Mouse (Mus musculus) brain, embryonic 14.5 days (tissue): ENCODE results near the gene Rps23. TPM values are rescaled to one million over a fixed set of nuclear protein-coding genes. Genes with fewer than 3 reads are reported as not detected.
"Not testable (repeated sequence)": the region's sequence is repeated elsewhere in the genome, so short reads cannot be mapped to it uniquely, and the experiment has no call there.

Experiments
- DNase-seq: peaks from one replicate; pipeline ENCODE4 v3.0.0-alpha.2; 2011; ENCODE audit warnings: low read depth
- CTCF ChIP-seq: fragments of 200-500 bp; IDR thresholded peaks from 2 replicates; pipeline ENCODE4 v1.5.1; 2012; ENCODE audit warnings: inconsistent platforms, mild to moderate bottlenecking, moderate library complexity, borderline replicate concordance; ENCODE audit not compliant: insufficient read depth, insufficient read length; ENCODE audit errors: extremely low read depth
- POLR2A ChIP-seq: fragments of 200-500 bp; IDR thresholded peaks from 2 replicates; pipeline ENCODE4 v1.6.1; 2012; ENCODE audit warnings: mild to moderate bottlenecking, inconsistent platforms, borderline replicate concordance; ENCODE audit not compliant: poor library complexity, insufficient read depth, insufficient read length, severe bottlenecking; ENCODE audit errors: extremely low read depth
- polyA plus RNA-seq: library from polyadenylated mRNA; depleted of rRNA; stranded (reverse); fragments of >200 nt; gene quantifications from 2 replicates; pipeline ENCODE4 v1.2.3, GENCODE M21; 2012

The Rps23 gene
- polyA plus RNA-seq, 1 experiment: 804 TPM

DNA sequence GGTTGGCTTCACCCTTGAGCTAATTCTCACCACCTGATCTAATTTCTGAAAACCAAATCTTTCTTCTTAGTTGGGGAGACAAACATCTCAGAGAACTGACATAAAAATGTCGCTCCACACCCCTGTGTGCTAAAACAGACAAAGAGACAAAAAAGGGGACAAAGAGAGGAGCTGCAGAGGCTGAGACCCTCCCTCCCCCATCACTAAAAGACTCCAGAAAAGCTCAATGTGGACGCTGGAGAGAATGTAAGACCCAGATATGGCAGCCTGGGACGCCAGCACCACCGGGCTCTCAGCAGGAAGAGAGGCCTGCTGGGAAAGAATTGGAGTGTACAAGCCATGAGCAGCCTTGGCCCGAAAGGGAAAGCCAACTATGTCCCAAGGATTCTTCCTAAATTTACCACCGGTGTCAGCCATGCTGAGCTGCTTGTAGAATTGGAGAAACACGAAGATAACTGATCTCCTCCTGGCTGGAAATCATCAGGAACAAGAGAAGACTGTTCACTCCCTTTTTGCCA lies 9.0 kb upstream of the Rps23 start:
- peak; percentile 35 for DNase-seq
- no peak for TF ChIP-seq CTCF

- no peak for DNase-seq
Measured at GRCm38 (mm10) chr13:90914721-90915120, 8.0 kb upstream of the Rps23 start.

DNA sequence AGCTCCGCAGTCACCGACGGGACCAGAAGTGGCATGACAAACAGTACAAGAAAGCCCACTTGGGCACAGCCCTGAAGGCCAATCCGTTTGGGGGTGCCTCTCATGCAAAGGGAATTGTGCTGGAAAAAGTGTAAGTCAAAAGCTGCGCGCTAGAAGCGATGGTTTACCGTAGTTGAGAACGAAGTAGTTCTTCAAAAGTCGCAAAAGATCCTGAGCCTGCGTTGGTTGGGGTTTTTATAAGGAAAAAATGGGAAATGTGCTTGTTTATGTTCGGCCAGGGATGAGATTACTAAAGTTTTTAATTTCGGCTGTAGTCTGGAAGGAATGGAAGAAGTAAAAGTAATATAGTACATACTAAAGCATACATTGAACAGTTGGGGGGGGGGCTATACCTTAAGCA lies 859 bp downstream of the Rps23 start:
- not testable (repeated sequence) for DNase-seq

More at GRCm38 (mm10) chr13:90914721-90915120, 8.0 kb upstream of the Rps23 start:
- TF ChIP-seq POLR2A: no peak
- no peak for TF ChIP-seq CTCF

GRCm38 (mm10) chr13:90924072-90924471 lies 1.3 kb downstream of the Rps23 start:
- TF ChIP-seq POLR2A (no peak), CTCF (no peak)
- no peak for DNase-seq

DNA sequence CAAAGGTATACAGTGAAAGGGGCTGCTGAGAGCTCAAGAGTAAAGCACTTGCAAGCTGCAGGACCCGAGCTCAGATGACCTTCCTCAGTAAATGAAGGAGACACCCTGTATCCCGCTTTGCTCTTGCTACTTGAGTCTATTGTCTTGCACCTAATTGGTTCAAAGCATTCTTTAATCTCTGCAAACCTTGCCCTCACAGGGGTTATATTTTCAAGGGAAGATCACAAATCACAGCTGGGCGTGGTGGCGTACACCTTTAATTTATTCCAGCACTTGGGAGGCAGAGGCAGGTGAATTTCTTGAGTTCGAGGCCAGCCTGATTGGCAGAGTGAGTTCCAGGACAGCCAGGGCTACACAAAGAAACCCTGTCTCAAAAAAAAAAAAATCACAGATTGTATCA lies 2.4 kb downstream of the Rps23 start:
- DNase-seq: no peak
- no peak for TF ChIP-seq POLR2A
- no peak for TF ChIP-seq CTCF

DNA sequence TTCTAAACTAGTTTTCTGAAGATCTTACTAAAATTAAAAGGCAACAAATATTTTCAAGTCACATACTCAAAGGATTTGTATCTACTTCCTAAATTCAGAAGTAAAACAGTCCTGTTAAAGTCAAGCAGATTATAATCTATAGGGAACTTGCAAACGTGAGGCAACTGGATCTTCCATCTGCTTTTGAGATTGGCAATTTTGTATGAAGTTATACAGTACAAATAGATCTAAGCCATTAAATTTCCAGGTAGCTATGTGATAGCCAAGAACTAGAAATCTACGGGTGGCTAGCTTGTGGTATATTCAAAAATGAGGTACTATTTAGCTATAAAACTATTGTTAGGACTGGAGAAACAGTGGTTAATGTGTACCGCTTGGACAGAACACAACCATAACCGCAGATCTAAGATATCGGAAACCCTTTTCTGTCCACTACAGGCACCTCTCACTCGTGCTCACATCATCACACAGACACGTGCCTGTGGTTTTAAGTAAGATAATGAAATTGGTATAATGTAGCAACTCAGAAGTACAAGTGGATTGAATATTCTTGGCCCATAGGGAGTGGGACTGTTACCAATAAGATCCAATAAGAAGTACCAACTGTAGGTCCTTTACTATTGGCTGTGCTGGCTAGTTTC lies 3.5 kb downstream of the Rps23 start:
- TF ChIP-seq CTCF (no peak), POLR2A (no peak)
- no peak for DNase-seq

DNA sequence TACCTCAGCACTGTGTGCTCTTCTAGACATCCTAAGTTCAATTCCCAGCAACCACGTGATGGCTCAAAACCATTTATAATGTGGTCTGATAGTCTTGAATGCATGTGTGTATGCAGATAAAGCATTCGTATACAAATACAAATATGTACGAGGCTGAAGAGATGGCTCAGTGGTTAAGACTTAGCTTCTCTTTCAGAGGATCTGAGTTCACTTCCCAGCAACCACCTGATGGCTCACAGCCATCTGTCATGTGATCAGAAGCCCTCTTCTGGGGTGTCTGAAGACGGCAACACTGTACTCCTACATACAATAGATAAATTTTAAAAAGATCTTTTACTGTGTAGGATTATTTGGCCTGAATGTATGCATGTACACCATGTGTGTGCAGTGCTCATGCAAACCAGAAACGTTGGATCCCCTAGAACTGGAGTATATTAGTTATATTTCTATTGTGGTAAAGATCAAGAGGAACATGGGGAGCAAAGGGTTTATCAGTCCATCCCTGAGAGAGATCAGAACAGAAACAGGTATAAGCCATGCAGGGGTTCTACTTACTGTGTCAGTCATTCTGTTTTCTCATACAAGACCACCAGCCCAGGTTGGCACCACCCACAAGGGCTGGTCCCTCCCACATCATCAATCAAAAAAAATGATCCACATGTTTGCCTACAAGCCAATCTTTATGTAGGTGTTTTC lies 4.3 kb downstream of the Rps23 start:
- TF ChIP-seq CTCF (no peak), POLR2A (no peak)
- DNase-seq: no peak

GRCm38 (mm10) chr13:90928266-90928665 lies 5.5 kb downstream of the Rps23 start:
- DNase-seq: not testable (repeated sequence)

GRCm38 (mm10) chr13:90929847-90930246 lies 7.1 kb downstream of the Rps23 start:
- peak; percentile 87 for DNase-seq

DNA sequence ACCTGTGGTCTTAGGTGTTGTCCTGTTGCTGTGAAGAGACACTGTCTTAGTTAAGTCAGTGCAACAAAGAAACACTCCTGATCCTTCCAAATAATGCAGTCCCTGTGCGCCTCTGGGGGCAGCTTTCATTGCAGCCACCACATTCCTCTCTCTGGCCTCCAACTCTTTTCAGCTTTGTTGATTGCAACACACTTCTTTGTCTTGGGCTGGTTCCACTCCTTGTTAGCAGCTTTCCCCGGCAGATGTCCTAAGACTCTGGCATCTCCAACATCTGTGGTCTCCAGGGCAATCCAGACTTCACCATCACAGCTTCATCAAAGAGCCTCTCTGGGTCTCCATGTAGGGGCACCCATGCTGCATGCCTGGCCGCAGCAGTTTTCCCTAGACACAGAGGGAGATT lies 10.5 kb downstream of the Rps23 start:
- no peak for TF ChIP-seq POLR2A
- TF ChIP-seq CTCF: no peak

More at GRCm38 (mm10) chr13:90929847-90930246, 7.1 kb downstream of the Rps23 start:
- TF ChIP-seq CTCF: peak; percentile 77; the same call in 1 of the 2 replicates
- no peak for TF ChIP-seq POLR2A

DNA sequence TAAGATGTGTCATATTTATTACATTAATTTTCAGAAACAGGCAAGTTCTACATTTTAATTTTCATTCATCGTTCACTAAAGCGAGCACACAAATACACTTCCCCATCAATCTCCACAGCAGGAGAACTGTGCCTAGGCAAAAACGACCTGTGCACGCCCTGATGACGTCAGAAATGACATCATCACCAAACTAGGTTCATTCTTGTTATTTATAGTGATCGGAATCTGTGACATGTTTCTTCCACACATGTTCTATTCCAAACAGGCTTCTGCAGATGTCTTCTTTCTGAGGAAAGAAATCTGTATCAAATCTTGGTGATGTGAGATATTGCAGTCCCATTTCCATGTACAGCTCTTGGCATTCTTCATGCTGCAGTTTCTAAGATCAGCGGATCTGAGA lies 13.1 kb downstream of the Rps23 start:
- no peak for DNase-seq
- no peak for TF ChIP-seq POLR2A

More for the DNA sequence above, 10.5 kb downstream of the Rps23 start:
- DNase-seq: no peak

DNA sequence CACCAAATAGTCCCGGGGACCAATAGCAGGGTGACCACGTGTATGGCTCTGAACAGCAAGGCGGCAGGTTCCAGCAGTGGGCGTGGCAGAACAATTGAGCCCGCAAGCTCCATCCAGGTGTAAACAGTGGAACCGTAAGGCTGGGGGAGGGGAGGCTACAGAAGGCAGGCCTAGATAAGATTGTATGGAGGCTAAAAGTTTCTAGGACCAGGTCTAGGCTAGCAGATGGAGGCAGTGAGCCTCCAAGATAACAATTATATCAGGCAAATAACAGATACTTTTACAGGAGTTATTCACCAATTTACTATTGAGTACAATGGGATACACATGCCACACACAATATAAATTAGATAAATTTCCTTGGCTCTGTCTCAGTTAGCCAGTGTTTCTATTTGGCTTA lies 16.4 kb downstream of the Rps23 start:
- TF ChIP-seq CTCF (no peak), POLR2A (no peak)
- no peak for DNase-seq
